Mouse (Mus musculus) myocyte (in vitro differentiated cells): ENCODE data around the gene Vps11. TPM values are rescaled to one million over a fixed set of nuclear protein-coding genes. Genes with fewer than 3 reads are reported as not detected.
A peak's percentile ranks its signal among the peaks of the same experiment; 100 is the strongest.
"Not testable (repeated sequence)": the region's sequence is repeated elsewhere in the genome, so short reads cannot be mapped to it uniquely, and the experiment has no call there.

ENCODE experiments used
- H3K27me3 ChIP-seq: one replicate; pipeline ENCODE4 v1.6.1; 2011; ENCODE audit not compliant: control insufficient read depth, insufficient read depth, insufficient read length
- H3K36me3 ChIP-seq: one replicate; pipeline ENCODE4 v1.6.1; 2011; ENCODE audit not compliant: control insufficient read depth, insufficient read depth
- H3K4me2 ChIP-seq: one replicate; pipeline ENCODE4 v1.6.1; 2011; ENCODE audit warnings: low read depth, control low read depth
- H3K4me3 ChIP-seq: one replicate; pipeline ENCODE4 v1.5.1; 2011; ENCODE audit warnings: mild to moderate bottlenecking, control low read depth, moderate library complexity
- H3K79me2 ChIP-seq: one replicate; pipeline ENCODE4 v1.6.1; 2011; ENCODE audit not compliant: control insufficient read depth, insufficient read depth
- H3ac ChIP-seq: one replicate; pipeline ENCODE4 v1.6.1; 2011; ENCODE audit not compliant: control insufficient read depth, insufficient read length
- CEBPB ChIP-seq: IDR thresholded peaks from 2 replicates; pipeline ENCODE4 v1.6.1; 2011; ENCODE audit warnings: mild to moderate bottlenecking, moderate library complexity; ENCODE audit not compliant: poor library complexity, insufficient read depth, severe bottlenecking
- E2F4 ChIP-seq: IDR thresholded peaks from one replicate; pipeline ENCODE4 v1.6.1; 2011; ENCODE audit warnings: mild to moderate bottlenecking, control low read depth, moderate library complexity; ENCODE audit not compliant: insufficient read depth
- MAX ChIP-seq: IDR thresholded peaks from one replicate; pipeline ENCODE4 v1.6.1; 2011; ENCODE audit warnings: low read depth, mild to moderate bottlenecking, control low read depth
- MYOD1 ChIP-seq, 3 experiments: IDR thresholded peaks; one replicate each; pipeline ENCODE4 v1.6.1; 2011; ENCODE audit warnings: control low read depth in 2 of 3, low read depth in 2 of 3, mild to moderate bottlenecking in 2 of 3, moderate library complexity in 1 of 3; ENCODE audit not compliant: insufficient read length in 2 of 3, control insufficient read depth in 1 of 3
- MYOG ChIP-seq, 3 experiments: IDR thresholded peaks; one replicate each; pipeline ENCODE4 v1.6.1; 2011; ENCODE audit warnings: control low read depth in 2 of 3, low read depth in 2 of 3, mild to moderate bottlenecking in 2 of 3; ENCODE audit not compliant: insufficient read length in 2 of 3, control insufficient read depth in 1 of 3, insufficient read depth in 1 of 3
- POLR2A ChIP-seq: IDR thresholded peaks from one replicate; pipeline ENCODE4 v1.6.1; 2011; ENCODE audit warnings: low read depth, mild to moderate bottlenecking, control low read depth, moderate library complexity; ENCODE audit not compliant: insufficient read length
- POLR2AphosphoS2 ChIP-seq: IDR thresholded peaks from one replicate; pipeline ENCODE4 v1.6.1; 2011; ENCODE audit warnings: low read depth, control low read depth; ENCODE audit not compliant: insufficient read length
- REST ChIP-seq: IDR thresholded peaks from one replicate; pipeline ENCODE4 v1.6.1; 2011; ENCODE audit warnings: mild to moderate bottlenecking, control low read depth, moderate library complexity; ENCODE audit not compliant: insufficient read depth, insufficient read length
- SRF ChIP-seq: IDR thresholded peaks from one replicate; pipeline ENCODE4 v1.6.1; 2011; ENCODE audit warnings: low read depth; ENCODE audit not compliant: control insufficient read depth, insufficient read length
- TCF12 ChIP-seq: IDR thresholded peaks from one replicate; pipeline ENCODE4 v1.6.1; 2011; ENCODE audit warnings: mild to moderate bottlenecking, control low read depth; ENCODE audit not compliant: poor library complexity, insufficient read depth, severe bottlenecking
- TCF3 ChIP-seq: IDR thresholded peaks from one replicate; pipeline ENCODE4 v1.6.1; 2011; ENCODE audit warnings: low read depth, control low read depth; ENCODE audit not compliant: insufficient read length
- USF1 ChIP-seq: IDR thresholded peaks from one replicate; pipeline ENCODE4 v1.6.1; 2011; ENCODE audit warnings: low read depth, mild to moderate bottlenecking, control low read depth, moderate library complexity
- polyA plus RNA-seq: library from polyadenylated mRNA; unstranded; fragments of >200 nt; fragmentation: generic; extraction: Trizol; gene quantifications from one replicate; pipeline ENCODE4 v1.2.1, GENCODE M21; 2012; ENCODE audit warnings: missing spikeins

Gene Vps11
- polyA plus RNA-seq, 1 experiment: 26.4 TPM

DNA sequence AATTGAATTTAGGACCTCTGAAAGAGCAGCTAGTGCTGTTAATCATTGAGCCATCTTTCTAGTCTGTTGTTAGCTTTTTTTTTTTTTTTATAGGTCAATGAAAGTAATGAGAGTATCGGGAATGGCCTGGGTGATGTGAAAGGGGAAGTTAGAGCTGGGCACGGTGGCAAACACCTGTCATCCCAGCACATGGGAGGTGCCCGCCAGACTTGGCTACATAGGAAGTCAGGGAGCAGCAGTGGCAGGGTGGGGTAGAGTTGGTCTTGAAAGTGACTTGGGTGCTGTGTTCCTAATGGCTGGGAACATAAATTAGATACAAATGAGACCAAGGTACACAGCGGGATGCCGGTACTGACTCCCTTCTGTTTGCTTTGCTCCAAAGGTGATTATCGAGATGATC is 30.7 kb downstream of the Vps11 start:
- no peak for TF ChIP-seq MAX
- no peak for TF ChIP-seq REST
- no peak for TF ChIP-seq E2F4
- TF ChIP-seq TCF3: no peak
- no peak for TF ChIP-seq MYOG (IDR thresholded peaks at IDR 0.05; ENCODE audit: control insufficient read depth in 1 of 3, insufficient read depth in 1 of 3, insufficient read length in 2 of 3, low read depth in 2 of 3)
- no peak for TF ChIP-seq POLR2AphosphoS2
- TF ChIP-seq SRF: no peak
- no peak for TF ChIP-seq MYOD1 (IDR thresholded peaks at IDR 0.05; ENCODE audit: control insufficient read depth in 1 of 3, insufficient read length in 2 of 3, low read depth in 2 of 3)
- TF ChIP-seq TCF12: no peak
- TF ChIP-seq USF1: no peak
- TF ChIP-seq POLR2A: no peak
- TF ChIP-seq CEBPB: no peak
- H3K27me3 ChIP-seq: no peaks in the 10 kb centered on the region
- peaks cover 18% of the 10 kb centered on the region for H3K79me2 ChIP-seq
- peaks cover 37% of the 10 kb centered on the region for H3K36me3 ChIP-seq
- H3K4me2 ChIP-seq: no peak overlapping the region
- H3K4me3 ChIP-seq: no peak overlapping the region
- no peak overlapping the region for H3ac ChIP-seq

DNA sequence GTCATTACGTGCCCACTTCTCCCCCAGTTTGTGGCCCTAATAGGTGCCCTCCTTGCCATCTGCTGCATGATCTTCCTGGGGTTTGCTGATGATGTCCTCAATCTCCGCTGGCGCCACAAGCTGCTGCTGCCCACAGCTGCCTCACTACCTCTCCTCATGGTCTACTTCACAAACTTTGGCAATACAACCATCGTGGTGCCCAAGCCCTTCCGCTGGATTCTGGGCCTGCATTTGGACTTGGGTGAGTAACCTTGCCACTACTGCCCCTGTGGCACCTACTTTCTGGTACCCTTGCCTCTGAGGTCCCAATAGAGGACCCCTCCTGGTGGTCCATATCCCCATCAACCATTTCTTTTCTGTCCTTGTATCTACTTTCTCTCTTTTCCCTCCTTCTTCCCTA is 33.5 kb downstream of the Vps11 start:
- peak overlapping the region; percentile 67 for H3K4me3 ChIP-seq
- no peak overlapping the region for H3ac ChIP-seq
- peaks cover 11% of the 10 kb centered on the region for H3K79me2 ChIP-seq
- peak overlapping the region; percentile 70 for H3K4me2 ChIP-seq
- H3K36me3 ChIP-seq: peaks cover 29% of the 10 kb centered on the region
- no peaks in the 10 kb centered on the region for H3K27me3 ChIP-seq
- no peak for TF ChIP-seq TCF3
- TF ChIP-seq USF1: no peak
- no peak for TF ChIP-seq CEBPB
- TF ChIP-seq REST: no peak
- TF ChIP-seq MYOG (IDR thresholded peaks at IDR 0.05; ENCODE audit: control insufficient read depth in 1 of 3, insufficient read depth in 1 of 3, insufficient read length in 2 of 3, low read depth in 2 of 3): no peak
- TF ChIP-seq TCF12: no peak
- no peak for TF ChIP-seq POLR2A
- no peak for TF ChIP-seq MYOD1 (IDR thresholded peaks at IDR 0.05; ENCODE audit: control insufficient read depth in 1 of 3, insufficient read length in 2 of 3, low read depth in 2 of 3)
- no peak for TF ChIP-seq MAX

DNA sequence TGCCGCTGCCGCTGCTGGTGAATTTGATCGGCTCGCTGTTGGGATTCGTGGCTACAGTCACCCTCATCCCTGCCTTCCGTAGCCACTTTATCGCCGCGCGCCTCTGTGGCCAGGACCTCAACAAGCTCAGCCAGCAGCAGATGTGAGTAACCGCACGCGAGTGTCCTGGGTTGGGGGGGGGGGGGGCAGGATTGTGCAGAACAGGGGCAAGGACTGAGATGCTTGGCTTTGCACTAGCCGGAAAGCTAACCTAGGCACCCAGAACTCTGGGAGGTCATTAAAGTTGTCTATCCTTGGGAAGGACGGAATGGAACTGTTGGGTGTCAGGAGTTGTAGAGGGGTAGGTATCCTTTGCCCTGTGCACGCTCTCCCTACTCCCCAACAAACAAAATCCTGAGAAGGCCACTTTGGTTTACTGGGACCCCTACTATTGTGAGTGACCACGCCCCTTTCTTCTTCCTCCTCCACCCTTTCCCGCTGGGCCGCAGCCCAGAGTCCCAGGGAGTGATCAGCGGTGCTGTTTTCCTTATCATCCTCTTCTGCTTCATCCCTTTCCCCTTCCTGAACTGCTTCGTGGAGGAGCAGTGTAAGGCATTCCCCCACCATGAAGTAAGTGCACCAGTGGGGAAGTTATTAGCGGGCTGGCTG is 34.3 kb downstream of the Vps11 start:
- Histone ChIP-seq H3K79me2 (peaks cover 11% of the 10 kb centered on the region), H3K4me2 (peak overlapping the region; percentile 70), H3K4me3 (peak overlapping the region; percentile 67), H3K27me3 (no peaks in the 10 kb centered on the region), H3K36me3 (peaks cover 21% of the 10 kb centered on the region), H3ac (peak overlapping the region; percentile 60)
- TF ChIP-seq POLR2AphosphoS2: no peak
- no peak for TF ChIP-seq MYOD1 (IDR thresholded peaks at IDR 0.05; ENCODE audit: control insufficient read depth in 1 of 3, insufficient read length in 2 of 3, low read depth in 2 of 3)
- TF ChIP-seq MAX: no peak
- TF ChIP-seq CEBPB: no peak
- no peak for TF ChIP-seq SRF

DNA sequence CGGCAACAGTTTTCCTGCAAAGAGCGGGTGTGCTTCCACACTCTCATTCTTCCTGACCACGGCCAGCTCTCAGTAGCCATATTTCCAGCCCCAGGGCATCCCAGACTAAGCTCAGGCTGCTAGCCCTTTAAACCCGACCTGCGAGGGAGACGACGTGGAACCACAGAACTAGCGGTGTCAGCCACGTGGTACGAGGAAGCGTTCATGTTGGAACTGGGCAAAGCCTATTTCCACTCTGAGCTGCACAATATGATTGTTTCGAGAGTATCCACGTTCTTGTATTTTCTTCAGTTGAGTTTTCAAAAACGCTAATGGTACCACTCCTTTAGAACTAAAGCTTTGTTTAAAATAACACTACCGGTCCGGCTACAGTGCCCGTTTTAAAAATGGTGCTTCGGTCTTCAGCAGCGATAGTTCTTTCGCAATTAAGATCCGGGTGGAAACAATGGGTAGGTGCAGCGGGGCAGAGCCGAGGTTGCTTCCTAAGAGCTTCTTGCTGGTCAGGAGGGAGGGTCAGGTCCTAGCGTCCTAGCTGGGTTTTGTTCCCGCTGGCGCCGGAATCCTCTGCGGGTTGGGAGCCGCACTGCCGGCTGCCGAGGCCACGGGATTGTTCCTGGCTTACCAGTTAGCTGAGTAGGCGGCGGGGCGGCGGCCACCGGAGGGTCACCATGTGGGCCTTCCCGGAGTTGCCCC is 35.0 kb downstream of the Vps11 start:
- TF ChIP-seq SRF (no peak), POLR2A (peak; percentile 61), MAX (no peak), USF1 (peak; percentile 94), CEBPB (peak; percentile 76), POLR2AphosphoS2 (peak; percentile 68)
- Histone ChIP-seq H3K4me3 (peak overlapping the region; percentile 67), H3K4me2 (peak overlapping the region; percentile 70), H3ac (peak overlapping the region; percentile 60), H3K27me3 (no peaks in the 10 kb centered on the region), H3K79me2 (peaks cover 11% of the 10 kb centered on the region), H3K36me3 (peaks cover 15% of the 10 kb centered on the region)

DNA sequence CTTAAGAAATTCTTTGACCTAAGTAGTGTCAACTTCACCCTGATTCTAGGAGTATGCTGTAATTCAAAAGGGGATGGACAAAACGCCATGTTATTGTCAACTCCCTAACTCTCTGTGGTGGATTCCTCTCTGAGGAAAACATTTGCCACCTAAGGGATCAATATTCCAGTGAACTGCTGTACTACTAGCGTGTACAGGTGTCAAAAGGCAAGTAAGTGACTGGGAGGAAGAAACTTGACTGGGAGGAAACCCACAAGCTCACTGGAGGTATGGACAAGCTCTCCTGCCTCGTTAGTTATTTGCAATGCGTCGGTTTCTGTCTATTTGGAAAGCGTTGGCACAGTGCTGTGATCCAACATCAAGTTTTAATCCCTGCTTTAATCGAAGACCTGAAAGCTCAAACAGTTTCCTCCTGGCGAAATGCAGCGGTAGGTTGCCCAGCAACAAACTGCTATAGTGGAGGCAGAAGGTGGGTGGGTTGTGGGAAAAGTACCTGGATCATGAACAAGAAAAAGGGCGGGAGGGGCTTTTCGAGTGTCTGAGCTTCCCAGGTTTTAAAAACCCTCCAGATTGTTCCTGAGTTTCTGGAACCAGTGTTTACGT is 35.6 kb downstream of the Vps11 start, which contains the start of gene Dpagt1:
Gene Dpagt1, plus strand, starts transcription at position 252 of the 603 bp plus-strand sequence.
- peak within 1 kb of the TSS; percentile 70 for H3K4me2 ChIP-seq

DNA sequence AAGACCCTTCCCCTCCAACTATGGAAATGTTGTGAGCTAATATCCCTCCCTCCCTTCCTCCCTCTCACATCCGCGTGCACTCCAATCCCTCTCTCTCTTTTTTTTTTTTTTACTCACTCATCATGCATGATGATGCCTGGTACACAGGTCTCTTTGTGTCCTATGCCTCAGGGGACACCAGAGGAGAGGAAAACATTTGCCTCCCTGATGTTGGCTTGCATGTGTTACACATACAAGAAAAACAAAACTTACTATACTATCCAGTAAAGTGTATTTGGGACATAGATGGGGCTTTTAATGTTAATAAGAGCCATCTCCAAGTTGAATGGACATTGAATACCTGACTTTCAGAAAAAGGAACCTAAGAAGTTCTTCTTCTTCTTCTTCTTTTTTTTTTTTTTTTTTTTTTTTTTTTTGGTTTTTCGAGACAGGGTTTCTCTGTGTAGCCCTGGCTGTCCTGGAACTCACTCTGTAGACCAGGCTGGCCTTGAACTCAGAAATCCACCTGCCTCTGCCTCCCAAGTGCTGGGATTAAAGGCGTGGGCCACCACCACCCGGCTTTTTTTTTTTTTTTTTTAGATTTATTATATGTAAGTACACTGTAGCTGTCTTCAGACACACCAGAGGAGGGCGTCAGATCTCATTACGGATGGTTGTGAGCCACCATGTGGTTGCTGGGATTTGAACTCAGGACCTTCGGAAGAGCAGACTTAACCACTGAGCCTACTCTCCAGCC is 36.3 kb downstream of the Vps11 start:
- peaks cover 11% of the 10 kb centered on the region for H3K79me2 ChIP-seq
- H3K36me3 ChIP-seq, H3K27me3 ChIP-seq, H3ac ChIP-seq: not testable (repeated sequence)
- H3K4me3 ChIP-seq: peak overlapping the region; percentile 67
- H3K4me2 ChIP-seq: peak overlapping the region; percentile 70

More for the DNA sequence above, 35.6 kb downstream of the Vps11 start, which contains the start of gene Dpagt1:
- Histone ChIP-seq H3K4me3 (peak within 1 kb of the TSS; percentile 67), H3ac (peak within 1 kb of the TSS; percentile 60), H3K36me3 (peaks cover 9% of the 10 kb centered on the region), H3K79me2 (peaks cover 11% of the 10 kb centered on the region), H3K27me3 (no peaks in the 10 kb centered on the region)
- TF ChIP-seq MAX: no peak
- no peak for TF ChIP-seq CEBPB
- TF ChIP-seq SRF: no peak
- no peak for TF ChIP-seq REST
- TF ChIP-seq POLR2AphosphoS2: no peak
- no peak for TF ChIP-seq MYOD1 (IDR thresholded peaks at IDR 0.05; ENCODE audit: control insufficient read depth in 1 of 3, insufficient read length in 2 of 3, low read depth in 2 of 3)
- no peak for TF ChIP-seq E2F4
- TF ChIP-seq MYOG (IDR thresholded peaks at IDR 0.05; ENCODE audit: control insufficient read depth in 1 of 3, insufficient read depth in 1 of 3, insufficient read length in 2 of 3, low read depth in 2 of 3): no peak
- no peak for TF ChIP-seq USF1
- TF ChIP-seq TCF12: no peak
- TF ChIP-seq TCF3: no peak
- no peak for TF ChIP-seq POLR2A
